In genomic region chr12:99239735-99240134, GRCm38 (mm10) we compare ENCODE assay signal across 16 mouse cellular contexts.
DNase-seq lines count a peak whose midpoint lies in the region; ATAC-seq and TF ChIP-seq lines count a peak whose summit lies in the region.
"Had no signal": no experiment of that assay in that cellular context is flagged by ENCODE, and none has a peak within 500 bp of the region (broad histone marks: within the 10 kb centered on the region; RNA-seq: fewer than 3 reads in every experiment).

No protein-coding gene starts in this region.

- H3K4me1 ChIP-seq in forebrain, embryonic 13.5 days, result peaks cover 71% of the 10 kb centered on the region
- H3K4me1 ChIP-seq in forebrain, embryonic 10.5 days, result peaks cover 47% of the 10 kb centered on the region
- H3K4me1 ChIP-seq in midbrain, embryonic 14.5 days (ENCODE audit: control insufficient read depth, insufficient read depth, low read length), result peaks cover 27% of the 10 kb centered on the region
- H3K4me1 ChIP-seq in midbrain, embryonic 11.5 days (ENCODE audit: control insufficient read depth, insufficient read depth, low read length), result peaks cover 15% of the 10 kb centered on the region
- no peaks in the 10 kb centered on the region for H3K4me1 ChIP-seq in intestine, postnatal 0 days (replicated peaks; ENCODE audit: control insufficient read depth, insufficient read depth, low read length)

- H3K27me3 ChIP-seq in forebrain, embryonic 13.5 days, result no peaks in the 10 kb centered on the region
- H3K27me3 ChIP-seq in forebrain, embryonic 10.5 days (ENCODE audit: poor library complexity, severe bottlenecking), result no peaks in the 10 kb centered on the region
- H3K27me3 ChIP-seq in midbrain, embryonic 14.5 days (ENCODE audit: control insufficient read depth, insufficient read depth, low read length), result no peaks in the 10 kb centered on the region
- no peaks in the 10 kb centered on the region for H3K27me3 ChIP-seq in midbrain, embryonic 11.5 days (ENCODE audit: control insufficient read depth, insufficient read depth, low read length)
- no peaks in the 10 kb centered on the region for H3K27me3 ChIP-seq in intestine, postnatal 0 days (replicated peaks; ENCODE audit: control insufficient read depth, insufficient read depth, low read length)
- H3K27me3 ChIP-seq: neural tube, embryonic 12.5 days had no signal

- H3K4me2 ChIP-seq in forebrain, embryonic 13.5 days, result no peak overlapping the region
- H3K4me2 ChIP-seq in midbrain, embryonic 14.5 days (ENCODE audit: low read length), result no peak overlapping the region
- H3K4me2 ChIP-seq in midbrain, embryonic 11.5 days, result no peak overlapping the region
- H3K4me2 ChIP-seq in intestine, postnatal 0 days (replicated peaks; ENCODE audit: low read depth), result peak overlapping the region; percentile 32
- H3K4me2 ChIP-seq: neural tube, embryonic 12.5 days had no signal

- peak overlapping the region; percentile 7; the same call in 1 of the 2 replicates for H3K27ac ChIP-seq in forebrain, embryonic 13.5 days
- no peak overlapping the region for H3K27ac ChIP-seq in forebrain, embryonic 10.5 days
- H3K27ac ChIP-seq in midbrain, embryonic 14.5 days (replicated peaks; ENCODE audit: low read depth, low read length), result peak overlapping the region; percentile 28
- H3K27ac ChIP-seq in midbrain, embryonic 11.5 days (ENCODE audit: low read depth, low read length), result no peak overlapping the region
- H3K27ac ChIP-seq in intestine, postnatal 0 days (ENCODE audit: low read depth, low read length), result no peak overlapping the region
- H3K27ac ChIP-seq: neural tube, embryonic 12.5 days had no signal

- no peaks in the 10 kb centered on the region for H3K36me3 ChIP-seq in forebrain, embryonic 13.5 days (ENCODE audit: poor library complexity, severe bottlenecking)
- H3K36me3 ChIP-seq in forebrain, embryonic 10.5 days (replicated peaks), result no peaks in the 10 kb centered on the region; the same call in 1 of the 2 replicates
- H3K36me3 ChIP-seq in midbrain, embryonic 14.5 days (ENCODE audit: control insufficient read depth, insufficient read depth, low read length), result no peaks in the 10 kb centered on the region
- H3K36me3 ChIP-seq in midbrain, embryonic 11.5 days (ENCODE audit: control insufficient read depth, insufficient read depth, low read length), result no peaks in the 10 kb centered on the region
- peaks cover 6% of the 10 kb centered on the region; the same call in 1 of the 2 replicates for H3K36me3 ChIP-seq in intestine, postnatal 0 days (ENCODE audit: control insufficient read depth, insufficient read depth)
- H3K36me3 ChIP-seq: neural tube, embryonic 12.5 days had no signal

- H3K4me3 ChIP-seq in forebrain, embryonic 13.5 days, result no peak overlapping the region
- H3K4me3 ChIP-seq in forebrain, embryonic 10.5 days, result no peak overlapping the region
- H3K4me3 ChIP-seq in midbrain, embryonic 14.5 days (replicated peaks; ENCODE audit: low read depth, low read length), result no peak overlapping the region
- no peak overlapping the region for H3K4me3 ChIP-seq in midbrain, embryonic 11.5 days (ENCODE audit: low read depth, low read length)
- no peak overlapping the region for H3K4me3 ChIP-seq in intestine, postnatal 0 days (ENCODE audit: low read depth, low read length)
- H3K4me3 ChIP-seq: neural tube, embryonic 12.5 days had no signal

- H3K9ac ChIP-seq in forebrain, embryonic 13.5 days, result no peak overlapping the region
- H3K9ac ChIP-seq in midbrain, embryonic 14.5 days (replicated peaks; ENCODE audit: low read length), result no peak overlapping the region
- no peak overlapping the region for H3K9ac ChIP-seq in midbrain, embryonic 11.5 days (ENCODE audit: low read length)
- H3K9ac ChIP-seq in intestine, postnatal 0 days (ENCODE audit: low read depth, low read length), result no peak overlapping the region
- H3K9ac ChIP-seq: liver, postnatal 0 days; neural tube, embryonic 12.5 days had no signal

- no peaks in the 10 kb centered on the region for H3K9me3 ChIP-seq in forebrain, embryonic 13.5 days (replicated peaks)
- H3K9me3 ChIP-seq in forebrain, embryonic 10.5 days, result no peaks in the 10 kb centered on the region
- H3K9me3 ChIP-seq in midbrain, embryonic 14.5 days (ENCODE audit: control insufficient read depth, low read length), result no peaks in the 10 kb centered on the region
- no peaks in the 10 kb centered on the region for H3K9me3 ChIP-seq in midbrain, embryonic 11.5 days (ENCODE audit: control insufficient read depth, low read length)
- H3K9me3 ChIP-seq in intestine, postnatal 0 days (ENCODE audit: control insufficient read depth), result no peaks in the 10 kb centered on the region
- H3K9me3 ChIP-seq: neural tube, embryonic 12.5 days had no signal

- peak; percentile 39; the same call in 1 of the 2 replicates for ATAC-seq in forebrain, embryonic 13.5 days
- no peak for ATAC-seq in midbrain, embryonic 14.5 days (ENCODE audit: low FRiP score, low TSS enrichment)
- ATAC-seq in midbrain, embryonic 11.5 days (ENCODE audit: low FRiP score), result no peak
- peak; percentile 75 for ATAC-seq in intestine, postnatal 0 days
- ATAC-seq: liver, postnatal 0 days had no signal

- no peak for TF ChIP-seq CTCF in intestine, postnatal 0 days (IDR thresholded peaks at IDR 0.05; ENCODE audit: low read depth)

- 68% methylated on average over 11 of the region's 11 CpGs for WGBS in forebrain, embryonic 13.5 days
- 91% methylated on average over 11 of the region's 11 CpGs for WGBS in forebrain, embryonic 10.5 days
- WGBS in midbrain, embryonic 14.5 days, result 42% methylated on average over 11 of the region's 11 CpGs
- WGBS in midbrain, embryonic 11.5 days, result 93% methylated on average over 11 of the region's 11 CpGs
- 33% methylated on average over 11 of the region's 11 CpGs for WGBS in intestine, postnatal 0 days

- no peak for DNase-seq in forebrain, embryonic 10.5 days (ENCODE audit: extremely low spot score, low spot score)
- peak; percentile 73 for DNase-seq in midbrain, embryonic 14.5 days
- DNase-seq in midbrain, embryonic 11.5 days (ENCODE audit: low spot score, missing footprints), result no peak
- DNase-seq in spleen, postnatal 10 days (ENCODE audit: low spot score in 2 of 2), result no peak
- no peak for DNase-seq in layer of hippocampus, adult 11-12 months (ENCODE audit: low spot score)
- no peak for DNase-seq in urinary bladder, adult 18-20 months (ENCODE audit: low spot score in 2 of 2)
- DNase-seq: cerebellum, adult 8-10 months; gastrocnemius, postnatal 10 days; heart, postnatal 10 days; kidney, postnatal 25 days; liver, postnatal 0 days; right cerebral cortex, postnatal 14 days; thymus, adult 2 months had no signal

Comparison
In these comparisons a context has a peak if more than half of its experiments do, and no peak if none do; other contexts are left out.
1. H3K27ac ChIP-seq: peak in forebrain, embryonic 13.5 days (single experiment) and midbrain, embryonic 14.5 days (single experiment); none in forebrain, embryonic 10.5 days (single experiment), midbrain, embryonic 11.5 days (single experiment) and intestine, postnatal 0 days (single experiment).
2. ATAC-seq: peak in forebrain, embryonic 13.5 days (single experiment) and intestine, postnatal 0 days (single experiment); none in midbrain, embryonic 14.5 days (single experiment) and midbrain, embryonic 11.5 days (single experiment).